Mouse (Mus musculus): ENCODE data around the gene Gabpb2.
"Not testable (repeated sequence)": the region's sequence is repeated elsewhere in the genome, so short reads cannot be mapped to it uniquely, and the experiment has no call there.

Gabpb2 gene

GRCm38 (mm10) chr3:95159987-95160963 is 57.4 kb downstream of the Gabpb2 start, which contains the start of gene Sema6c:
TSS of gene Sema6c (plus strand) at chr3:95160457.
- peak; percentile 84 for DNase-seq (ENCODE audit: low read depth, low spot score)

- no peak for DNase-seq (ENCODE audit: low read depth, low spot score)
These were observed 58.2 kb downstream of the Gabpb2 start for GRCm38 (mm10) chr3:95159511-95159986.

- DNase-seq (ENCODE audit: low read depth, low spot score), result peak; percentile 81
These were observed 63.8 kb downstream of the Gabpb2 start for GRCm38 (mm10) chr3:95153874-95154273.

- DNase-seq (ENCODE audit: low read depth, low spot score), result no peak
These were observed 69.8 kb downstream of the Gabpb2 start for GRCm38 (mm10) chr3:95147924-95148323.

- DNase-seq (ENCODE audit: low read depth, low spot score), result peak; percentile 80
These were observed 75.1 kb downstream of the Gabpb2 start for GRCm38 (mm10) chr3:95142617-95143011.

GRCm38 (mm10) chr3:95141952-95142616 is 75.6 kb downstream of the Gabpb2 start, which contains the start of gene Tnfaip8l2:
TSS of gene Tnfaip8l2 (minus strand) at chr3:95142360.
- no peak for DNase-seq (ENCODE audit: low read depth, low spot score)

GRCm38 (mm10) chr3:95141474-95141873 is 76.2 kb downstream of the Gabpb2 start:
- DNase-seq (ENCODE audit: low read depth, low spot score), result no peak

- no peak for DNase-seq (ENCODE audit: low read depth, low spot score)
These were observed 76.9 kb downstream of the Gabpb2 start for GRCm38 (mm10) chr3:95140795-95141194.

GRCm38 (mm10) chr3:95140289-95140595 is 77.5 kb downstream of the Gabpb2 start:
- peak; percentile 63 for DNase-seq (ENCODE audit: low read depth, low spot score)

GRCm38 (mm10) chr3:95139586-95140288 is 78.0 kb downstream of the Gabpb2 start:
- peak; percentile 80 for DNase-seq (ENCODE audit: low read depth, low spot score)

GRCm38 (mm10) chr3:95136336-95136735 is 81.4 kb downstream of the Gabpb2 start:
- no peak for DNase-seq (ENCODE audit: low read depth, low spot score)

- DNase-seq (ENCODE audit: low read depth, low spot score), result no peak
These were observed 82.2 kb downstream of the Gabpb2 start for GRCm38 (mm10) chr3:95135433-95136052.

- DNase-seq (ENCODE audit: low read depth, low spot score), result peak; percentile 84
These were observed 82.7 kb downstream of the Gabpb2 start for GRCm38 (mm10) chr3:95135023-95135422.

GRCm38 (mm10) chr3:95134133-95134532 is 83.6 kb downstream of the Gabpb2 start:
- DNase-seq (ENCODE audit: low read depth, low spot score), result not testable (repeated sequence)

GRCm38 (mm10) chr3:95133680-95134101 is 84.0 kb downstream of the Gabpb2 start, which contains the start of the genes Scnm1 and Lysmd1:
TSS of gene Scnm1 (minus strand) at chr3:95134011.
TSS of gene Lysmd1 (plus strand) at chr3:95134088.
- DNase-seq (ENCODE audit: low read depth, low spot score), result peak; percentile 95

- DNase-seq (ENCODE audit: low read depth, low spot score), result no peak
These were observed 84.5 kb downstream of the Gabpb2 start for GRCm38 (mm10) chr3:95133176-95133575.

GRCm38 (mm10) chr3:95132389-95132788 is 85.3 kb downstream of the Gabpb2 start:
- DNase-seq (ENCODE audit: low read depth, low spot score), result not testable (repeated sequence)

Measured in ES-CJ7 (cell line).